Mouse (Mus musculus) heart, postnatal 36 days (tissue): Measurements from ENCODE around the gene Calr4. TPM values are rescaled to one million over a fixed set of nuclear protein-coding genes. Genes with fewer than 3 reads are reported as not detected.

ENCODE experiments used
- DNase-seq, 2 experiments: peaks; one replicate each; pipeline ENCODE4 v3.0.0; 2021 to 2022
- intact Hi-C: fragments of 180-260 bp; cut with DNase I; formaldehyde crosslinking; loops from one replicate; pipeline ENCODE4 v1.15.1; 2025
- total RNA-seq, 2 experiments: library from RNA; stranded (reverse); gene quantifications; 2 replicates each; pipeline ENCODE4 v1.2.3; 2021

Gene Calr4
- total RNA-seq, 2 experiments from 2014 or later, result not detected

DNA sequence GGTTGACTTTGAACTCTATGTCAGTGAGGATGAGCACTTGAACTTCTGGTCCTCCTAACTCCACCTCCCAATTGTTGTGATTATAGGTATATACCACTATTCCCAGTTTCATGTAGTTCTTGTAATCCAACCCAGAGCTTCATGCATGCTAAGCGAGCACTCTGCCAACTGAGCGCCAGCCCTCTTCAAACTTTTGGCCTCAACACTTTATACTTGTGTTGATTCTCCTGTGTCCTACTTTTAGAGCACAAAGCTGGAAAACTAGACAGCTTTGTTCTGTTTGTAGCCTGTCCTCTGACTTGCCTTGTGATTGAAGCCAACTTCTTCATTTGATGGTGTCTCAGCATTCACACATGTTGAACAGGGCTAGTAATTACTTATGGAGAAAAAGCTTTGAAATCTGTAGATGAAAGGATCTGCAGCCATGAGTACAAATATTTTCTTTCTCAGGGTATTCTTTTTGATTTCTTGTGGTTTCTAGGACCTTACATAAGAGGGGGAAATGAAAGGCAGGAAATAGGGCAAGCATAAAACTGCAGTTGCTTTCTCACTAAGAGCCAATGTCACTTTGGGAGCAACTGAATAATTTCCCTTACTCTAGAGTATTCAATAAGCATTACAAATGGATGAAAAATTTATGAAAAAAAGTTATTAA lies 39.4 kb downstream of the Calr4 start:
- intact Hi-C loops, result no loop called here
- DNase-seq, result no peak

DNA sequence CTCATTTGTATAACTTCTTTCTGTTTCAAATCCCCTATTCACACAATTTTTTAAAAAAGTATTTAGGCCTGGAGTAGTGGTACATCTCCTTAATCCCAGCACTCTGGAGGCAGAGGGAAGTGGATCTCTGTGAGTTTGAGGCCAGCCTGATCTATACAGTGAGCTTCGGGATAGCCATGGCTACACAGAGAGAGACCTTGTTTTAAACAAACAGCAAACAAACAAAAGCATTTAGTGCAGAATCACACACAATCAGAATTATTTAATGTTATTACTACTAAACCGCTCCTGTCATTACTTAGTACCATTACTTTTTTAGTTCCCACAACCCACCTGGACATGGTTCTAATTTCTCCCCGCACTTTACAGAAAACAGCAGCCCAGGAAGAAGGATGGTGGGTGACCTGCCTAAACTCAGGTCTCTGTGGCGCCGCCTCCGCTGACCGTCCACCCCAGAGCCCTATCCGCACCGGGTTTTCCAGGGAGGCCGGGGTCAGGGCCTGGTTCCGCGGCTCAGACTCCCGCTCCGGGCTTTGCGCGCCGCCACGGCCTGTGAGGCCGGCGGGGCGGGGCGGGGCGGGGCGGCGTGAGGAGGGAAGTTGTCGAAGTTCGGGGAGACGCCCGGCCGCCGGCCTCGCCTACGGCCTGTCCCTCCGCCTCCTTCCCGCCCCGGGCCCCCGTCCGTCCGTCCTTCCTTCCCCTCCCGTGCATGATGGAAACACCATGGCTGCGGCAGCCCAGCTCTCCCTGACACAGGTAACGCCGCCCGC lies 45.6 kb downstream of the Calr4 start, which contains the start of gene Eps15:
Gene Eps15 (plus strand): TSS at position 580 of the 770 bp plus-strand sequence.
- intact Hi-C loops, result loop anchor here (2.0 to 5.0 kb wide), 3 partner anchors 78 to 449 kb away; partner anchors contain the start of genes Faf1 and Osbpl9
- DNase-seq, result peak; percentile 92 to 95

DNA sequence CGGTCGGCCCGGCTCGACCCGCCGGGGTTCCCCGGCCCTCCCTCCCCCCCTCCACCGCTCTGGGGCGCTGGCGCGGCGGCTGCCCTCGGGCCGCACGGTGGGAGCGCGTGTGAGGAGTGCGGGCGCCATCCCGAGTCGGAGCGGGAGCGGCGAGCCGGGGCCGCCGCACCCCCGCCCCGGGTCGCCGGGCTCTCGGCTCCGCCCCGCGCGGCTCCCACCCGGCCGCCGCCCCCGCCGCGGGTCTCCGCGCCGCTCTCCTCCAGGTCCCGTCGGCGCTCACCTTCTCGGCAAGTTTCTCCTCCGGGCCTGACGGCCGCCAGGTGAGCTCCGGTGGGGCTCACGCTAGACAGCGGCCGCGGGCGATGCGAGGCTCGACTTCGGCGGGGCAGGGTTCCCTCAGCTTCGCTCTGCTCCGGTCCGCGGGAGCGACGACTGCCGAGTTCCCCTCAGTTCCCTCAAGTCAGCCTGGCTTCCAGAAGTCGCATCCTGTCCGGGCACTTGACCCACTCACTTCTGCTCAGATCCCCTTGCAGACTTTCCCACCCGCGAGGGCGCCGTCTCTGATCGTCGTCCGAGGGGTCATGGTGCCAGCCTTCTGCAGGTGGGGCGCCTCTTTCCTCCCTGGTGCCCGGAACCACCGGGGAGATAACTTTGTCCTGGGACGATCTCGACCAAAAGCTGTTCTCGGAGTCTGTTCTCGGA lies 46.3 kb downstream of the Calr4 start:
- peak in 1 of 2 experiments; percentile 41 for DNase-seq
- intact Hi-C loops, result loop anchor here (2.0 to 5.0 kb wide), 3 partner anchors 78 to 450 kb away; partner anchors contain the start of genes Faf1 and Osbpl9

DNA sequence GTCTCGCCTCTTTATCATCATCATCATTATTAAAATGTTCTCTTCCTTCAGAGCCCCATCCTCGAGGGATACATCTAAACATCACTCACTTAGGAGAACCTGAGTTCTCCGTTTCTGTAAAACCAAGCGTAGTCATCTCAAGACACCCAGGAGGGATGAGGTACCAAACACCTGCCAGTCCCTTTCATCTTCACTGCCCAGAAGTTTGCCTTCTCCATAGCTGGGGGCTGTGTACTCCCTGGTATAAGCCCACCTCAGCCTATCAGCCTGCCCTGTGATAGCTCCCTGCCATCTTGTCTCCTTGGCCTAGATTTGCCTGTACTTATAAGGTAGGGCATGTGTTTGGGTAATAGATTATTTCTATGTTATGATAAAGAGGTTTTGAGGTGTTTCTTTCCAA lies 46.9 kb downstream of the Calr4 start:
- intact Hi-C loops, result loop anchor here (2.0 to 5.0 kb wide), 3 partner anchors 79 to 450 kb away; partner anchors contain the start of genes Faf1 and Osbpl9
- no peak for DNase-seq

DNA sequence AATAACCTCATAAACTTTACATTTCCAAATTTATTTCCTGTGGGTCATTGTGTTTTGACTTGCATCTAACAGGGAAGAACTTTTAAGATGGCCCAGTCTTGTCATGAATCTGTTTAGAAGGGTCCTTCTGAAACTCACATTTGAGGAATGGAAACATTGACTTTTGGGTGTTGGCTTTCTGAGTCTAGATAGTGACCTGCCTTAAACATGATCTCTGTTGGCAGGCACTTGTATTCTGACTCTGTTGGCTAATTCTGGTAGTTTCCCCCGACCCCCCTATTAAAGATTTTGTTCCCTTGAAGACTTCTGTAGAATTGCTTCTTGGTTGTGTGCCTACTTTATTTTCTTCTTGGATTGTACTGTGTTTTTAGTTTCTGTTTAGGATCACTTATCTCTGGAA lies 47.7 kb downstream of the Calr4 start:
- intact Hi-C loops, result loop anchor here (2.0 to 5.0 kb wide), 3 partner anchors 80 to 451 kb away; partner anchors contain the start of genes Faf1 and Osbpl9

DNA sequence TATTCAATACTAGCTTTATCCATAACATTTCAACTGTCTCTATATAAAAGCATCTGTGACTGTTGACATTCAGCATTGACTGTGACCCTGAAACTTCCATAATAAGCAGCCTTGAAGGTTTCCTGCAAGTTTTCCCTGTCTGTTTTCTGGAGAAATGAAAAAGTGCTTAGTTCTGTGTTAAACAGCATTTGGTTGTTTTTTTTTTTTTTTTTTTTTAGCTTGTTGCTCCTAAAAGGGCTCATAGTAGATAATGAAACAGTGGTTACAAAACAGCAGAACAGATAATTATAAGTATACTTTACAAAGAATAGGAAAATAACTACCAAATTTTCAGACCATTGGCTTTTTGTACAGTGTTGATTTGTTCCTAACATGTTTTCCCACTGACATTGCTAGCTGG lies 60.3 kb downstream of the Calr4 start:
- DNase-seq, result no peak
- intact Hi-C loops, result no loop called here

More for the DNA sequence above, 47.7 kb downstream of the Calr4 start:
- DNase-seq, result no peak

DNA sequence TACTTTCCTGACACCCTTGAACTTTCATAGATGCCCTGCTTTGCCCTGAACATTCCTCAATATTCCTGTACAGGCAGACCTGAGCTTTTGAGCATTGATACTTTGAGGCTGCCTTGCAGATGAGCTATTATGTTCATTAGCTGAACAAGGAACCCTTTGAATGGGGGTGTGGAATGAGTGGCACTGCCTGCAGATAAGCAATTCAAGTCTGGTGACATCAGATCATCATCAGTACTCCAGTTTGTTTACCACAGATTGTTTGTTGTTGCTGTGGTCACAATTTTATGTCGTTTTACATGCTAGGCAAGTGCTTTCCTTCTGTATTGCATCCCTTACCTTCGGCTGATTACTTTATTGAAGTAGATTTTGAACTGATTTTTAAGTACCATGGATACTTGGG lies 62.2 kb downstream of the Calr4 start:
- DNase-seq, result no peak
- intact Hi-C loops, result no loop called here

DNA sequence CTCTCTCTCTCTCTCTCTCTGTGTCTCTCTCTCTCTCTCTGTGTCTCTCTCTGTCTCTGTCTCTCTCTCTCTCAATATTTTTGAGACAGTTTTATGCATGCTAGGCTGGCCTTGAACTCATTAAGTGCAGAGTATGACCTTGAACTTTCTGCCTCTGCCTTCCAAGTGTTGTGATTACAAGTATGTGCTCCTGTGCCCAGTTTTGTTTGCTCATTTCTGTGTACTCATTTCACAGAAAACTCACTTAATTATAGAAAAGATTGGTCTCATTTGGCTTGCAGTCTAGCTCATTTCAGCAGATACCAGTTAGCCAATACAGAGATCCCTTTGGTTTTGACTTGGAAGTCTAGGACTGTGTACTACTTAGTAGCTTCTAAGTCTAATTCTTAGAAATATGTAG lies 64.9 kb downstream of the Calr4 start:
- intact Hi-C loops, result no loop called here

More for the DNA sequence above, 64.9 kb downstream of the Calr4 start:
- no peak for DNase-seq

Other genes starting within 250 kb of the Calr4 start
- gene Nrd1, start 233.8 kb upstream of the Calr4 start, total RNA-seq, result 100 to 1,000 TPM; 132 to 133 TPM
- 100 to 1,000 TPM in 1 of 2 experiments, 10 to 100 TPM in 1; 97.8 to 104 TPM for gene Osbpl9, start 32.2 kb upstream of the Calr4 start, total RNA-seq
- gene Eps15, start 45.8 kb downstream of the Calr4 start, total RNA-seq, result 10 to 100 TPM; 45.7 to 51.3 TPM
- 1 to 10 TPM in 1 of 2 experiments, under 1 TPM in 1; 0.89 to 1.4 TPM for gene Ttc39a, start 172.1 kb downstream of the Calr4 start, total RNA-seq